ENCODE assay signal across 8 mouse cellular contexts in the genomic region with DNA sequence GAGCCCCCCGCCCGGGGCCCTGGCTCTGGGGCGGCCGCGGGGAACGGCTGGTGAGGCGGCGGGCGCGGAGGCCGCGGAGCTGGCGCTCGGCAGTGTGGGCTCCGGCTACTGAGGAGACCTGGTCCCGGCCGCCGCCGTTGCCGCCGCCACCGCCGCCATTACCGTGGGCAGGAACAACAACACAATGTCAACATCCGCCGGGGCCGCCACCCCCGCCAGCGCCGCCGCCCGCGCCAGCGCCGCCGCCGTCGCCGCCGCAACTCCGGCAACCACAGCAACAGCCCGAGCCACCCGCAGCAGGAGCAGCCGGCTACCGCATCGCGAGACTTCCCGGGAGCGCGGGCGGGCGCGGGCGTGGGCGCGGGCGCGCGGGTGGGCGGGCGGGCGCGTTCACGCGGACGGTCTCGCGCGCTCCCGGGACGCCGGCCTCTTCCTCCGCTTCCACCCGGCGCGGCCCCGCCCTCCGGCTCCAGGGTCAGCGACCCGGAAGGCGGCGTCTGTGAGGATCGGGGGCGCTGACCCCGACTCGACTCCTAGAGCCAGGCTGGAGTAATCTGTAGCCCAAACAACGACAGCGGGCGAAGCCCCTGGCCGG. TPM values are rescaled to one million over a fixed set of nuclear protein-coding genes. Genes with fewer than 3 reads are reported as not detected.
DNase-seq lines count a peak whose midpoint lies in the region; ATAC-seq lines count a peak whose summit lies in the region.

A gene (minus strand): TSS at position 465 of the 595 bp plus-strand sequence.

- peak within 1 kb of the TSS; percentile 91 for H3K4me2 ChIP-seq in hindbrain, embryonic 12.5 days (replicated peaks)

- DNase-seq in MN1 (ENCODE audit: low spot score): peak; percentile 72
- peak; percentile 90 for DNase-seq in cerebellum, adult 9-11 months
- DNase-seq in frontal cortex, postnatal 10 days (ENCODE audit: low spot score in 2 of 2): peak; percentile 81 to 86
- DNase-seq in layer of hippocampus, postnatal 25 days (ENCODE audit: extremely low spot score in 1 of 2, low spot score in 1 of 2): peak; percentile 67 to 71
- peak; percentile 85 for DNase-seq in lung, postnatal 14 days
- DNase-seq in ovary, postnatal 36 days (ENCODE audit: low spot score): peak; percentile 88
- DNase-seq in thymus, postnatal 25 days: peak; percentile 87

- peak within 1 kb of the TSS; percentile 93 for H3K27ac ChIP-seq in hindbrain, embryonic 12.5 days

- H3K4me3 ChIP-seq in hindbrain, embryonic 12.5 days: peak within 1 kb of the TSS; percentile 91

- peak within 1 kb of the TSS; percentile 98 for H3K9ac ChIP-seq in hindbrain, embryonic 12.5 days

- WGBS in hindbrain, embryonic 12.5 days: under 1% methylated on average over 61 of the region's 90 CpGs

- peaks cover 26% of the 10 kb centered on the region for H3K27me3 ChIP-seq in hindbrain, embryonic 12.5 days

- H3K9me3 ChIP-seq in hindbrain, embryonic 12.5 days (replicated peaks): no peaks in the 10 kb centered on the region; the same call in 1 of the 2 replicates

- peaks cover 13% of the 10 kb centered on the region for H3K4me1 ChIP-seq in hindbrain, embryonic 12.5 days

- peak; percentile 92 for ATAC-seq in hindbrain, embryonic 12.5 days (ENCODE audit: low FRiP score)

- H3K36me3 ChIP-seq in hindbrain, embryonic 12.5 days: no peaks in the 10 kb centered on the region

RNA-seq across cellular contexts. Expression of the gene that starts here (rescaled TPM):
- polyA plus RNA-seq in hindbrain, embryonic 12.5 days (2016; fragmentation: Nextera tagmentation; extraction: Ambion mirVana): 51.6 and 52.8 TPM in 2 replicates
- total RNA-seq in layer of hippocampus, postnatal 25 days (2021): 10 to 100 TPM; 21.4 to 26.1 TPM

Comparison
In these comparisons a context has a peak if more than half of its experiments do, and no peak if none do; other contexts are left out.
1. Peak in every context shown above with its lines: DNase-seq, ATAC-seq, H3K4me3 ChIP-seq and H3K27ac ChIP-seq.